Mouse (Mus musculus): ENCODE data around the gene Csnk1d.

Gene Csnk1d

DNA sequence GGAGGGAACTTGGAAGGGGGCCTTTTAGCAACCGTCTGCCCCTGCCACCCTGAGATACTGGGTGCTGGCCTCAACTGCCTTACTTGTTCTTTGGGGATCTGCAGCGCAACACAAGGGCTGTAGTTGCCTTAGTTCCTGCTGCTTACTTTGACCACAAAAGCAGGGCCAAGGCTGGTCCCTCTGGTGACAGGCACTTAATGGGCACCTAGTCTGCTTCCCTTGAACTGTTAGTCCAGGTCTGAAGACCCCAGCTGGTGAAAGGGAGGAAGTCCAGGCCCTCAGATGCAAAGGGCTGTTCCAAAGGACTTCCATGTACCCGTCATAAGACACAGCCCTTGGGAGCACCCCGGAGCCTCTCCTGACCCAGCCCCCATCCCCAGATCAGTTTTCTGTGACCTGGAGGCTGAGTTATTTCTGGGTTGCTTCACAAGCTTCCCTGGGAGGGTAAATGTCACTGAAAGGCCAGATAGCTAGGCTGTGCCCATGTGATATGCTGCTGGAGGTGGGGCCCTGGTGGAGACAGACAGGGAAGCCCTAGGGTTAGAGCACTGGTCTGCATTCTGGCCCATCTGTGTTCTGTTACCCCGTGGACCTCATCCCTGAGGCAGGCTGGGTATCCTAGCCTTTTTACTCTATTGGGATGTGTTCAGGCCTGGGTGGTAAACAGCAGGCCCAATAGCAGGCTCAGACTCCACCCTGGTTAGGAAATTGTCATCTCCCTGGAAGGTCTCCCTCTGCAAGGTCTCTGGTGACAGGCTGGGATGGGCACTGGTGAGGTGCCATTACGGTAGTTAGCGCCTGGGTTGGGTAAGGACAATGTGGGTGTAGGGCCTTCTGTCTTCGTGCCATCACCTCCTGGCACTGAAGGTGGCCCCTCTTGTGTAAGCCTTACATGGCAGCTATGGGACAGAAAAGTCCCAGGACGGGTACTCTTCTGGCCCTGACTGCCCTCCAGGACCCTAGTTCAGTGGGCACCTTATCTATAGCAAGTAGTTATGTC lies 39.1 kb downstream of the Csnk1d start:
- no peak for DNase-seq

DNA sequence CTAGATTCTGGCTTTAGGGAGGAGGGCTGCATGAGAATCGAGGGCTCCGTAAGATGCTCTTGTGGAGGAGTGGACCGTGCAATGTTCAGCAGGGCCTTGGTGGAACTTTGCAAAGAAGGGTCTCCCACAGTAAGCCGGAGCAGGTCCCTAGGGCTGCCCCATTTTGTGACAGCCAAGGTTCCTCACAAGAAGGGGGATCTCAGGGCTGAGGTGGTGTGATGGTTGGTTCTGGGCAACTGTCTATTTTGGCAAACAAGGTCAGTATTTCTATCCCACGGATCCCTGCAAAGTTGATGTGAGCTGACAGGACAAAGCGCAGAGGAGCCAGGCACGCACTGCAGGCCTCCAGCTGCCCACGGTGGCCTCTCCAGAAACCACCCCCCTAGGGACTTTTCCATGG lies 39.9 kb downstream of the Csnk1d start:
- peak; percentile 50 to 55 for DNase-seq

DNA sequence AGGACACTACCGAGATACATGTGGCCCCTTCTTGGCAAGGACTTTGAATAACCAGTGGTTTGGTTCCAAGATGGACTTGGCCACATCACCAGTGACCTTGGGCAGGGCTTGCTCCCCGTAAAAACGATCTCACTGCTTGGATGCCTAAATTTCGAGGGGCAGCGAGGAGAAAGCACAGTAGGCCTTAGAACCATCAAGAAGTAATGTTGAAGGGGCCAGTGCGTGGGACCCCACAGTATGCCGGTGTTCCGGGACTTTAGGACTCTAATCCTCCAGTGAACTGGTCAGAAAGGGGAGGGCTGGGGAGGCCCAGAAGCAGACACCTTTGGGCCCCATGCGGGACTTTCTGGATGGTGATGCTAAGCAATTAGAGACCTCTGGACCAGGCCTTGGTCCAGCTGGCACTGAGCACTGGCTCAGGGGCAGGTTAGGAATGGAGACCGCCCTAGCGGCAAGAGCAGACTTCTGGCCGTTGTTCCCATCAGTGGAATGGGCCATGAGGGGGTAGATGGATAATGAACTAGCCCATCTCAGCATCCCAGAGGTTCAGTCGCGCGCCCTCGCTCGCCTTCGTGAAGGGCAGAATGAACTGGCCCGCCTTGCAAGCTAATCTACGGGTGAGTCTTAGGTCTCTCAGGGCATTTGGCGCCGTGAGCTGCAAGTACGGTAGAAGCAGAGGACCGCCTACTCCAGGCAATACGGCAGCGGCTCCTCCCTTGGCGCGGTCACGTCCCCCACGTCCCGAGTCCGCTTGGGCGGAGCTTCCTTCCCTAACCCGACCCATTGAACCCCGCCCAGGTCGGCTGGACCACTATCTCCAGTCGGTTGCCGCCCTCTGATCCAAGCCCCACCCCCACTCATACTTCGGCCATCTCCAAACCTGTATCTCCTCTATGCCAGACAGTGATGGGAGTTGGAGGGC lies 40.6 kb downstream of the Csnk1d start:
- peak; percentile 91 for DNase-seq

DNA sequence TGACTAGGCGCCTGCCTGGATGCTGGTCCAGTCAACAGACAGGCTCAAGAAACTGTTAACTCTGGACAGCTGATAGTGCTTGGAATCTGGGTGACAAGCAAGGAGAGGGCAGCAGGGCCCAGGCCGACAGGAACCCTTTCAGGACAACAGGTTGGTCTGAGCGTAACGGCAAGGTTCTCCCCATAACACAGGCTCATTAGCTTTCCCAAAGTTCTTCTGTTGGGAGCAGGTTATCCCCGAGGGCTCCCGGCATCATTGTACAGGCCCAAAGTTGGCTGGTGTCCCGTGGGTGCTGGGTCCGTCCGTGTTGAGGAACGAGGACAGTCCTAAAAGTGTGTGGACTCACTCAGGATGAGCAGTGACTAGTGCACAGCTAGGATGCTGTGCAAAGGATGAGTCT lies 41.3 kb downstream of the Csnk1d start:
- DNase-seq: peak in 1 of 2 experiments; percentile 37

DNA sequence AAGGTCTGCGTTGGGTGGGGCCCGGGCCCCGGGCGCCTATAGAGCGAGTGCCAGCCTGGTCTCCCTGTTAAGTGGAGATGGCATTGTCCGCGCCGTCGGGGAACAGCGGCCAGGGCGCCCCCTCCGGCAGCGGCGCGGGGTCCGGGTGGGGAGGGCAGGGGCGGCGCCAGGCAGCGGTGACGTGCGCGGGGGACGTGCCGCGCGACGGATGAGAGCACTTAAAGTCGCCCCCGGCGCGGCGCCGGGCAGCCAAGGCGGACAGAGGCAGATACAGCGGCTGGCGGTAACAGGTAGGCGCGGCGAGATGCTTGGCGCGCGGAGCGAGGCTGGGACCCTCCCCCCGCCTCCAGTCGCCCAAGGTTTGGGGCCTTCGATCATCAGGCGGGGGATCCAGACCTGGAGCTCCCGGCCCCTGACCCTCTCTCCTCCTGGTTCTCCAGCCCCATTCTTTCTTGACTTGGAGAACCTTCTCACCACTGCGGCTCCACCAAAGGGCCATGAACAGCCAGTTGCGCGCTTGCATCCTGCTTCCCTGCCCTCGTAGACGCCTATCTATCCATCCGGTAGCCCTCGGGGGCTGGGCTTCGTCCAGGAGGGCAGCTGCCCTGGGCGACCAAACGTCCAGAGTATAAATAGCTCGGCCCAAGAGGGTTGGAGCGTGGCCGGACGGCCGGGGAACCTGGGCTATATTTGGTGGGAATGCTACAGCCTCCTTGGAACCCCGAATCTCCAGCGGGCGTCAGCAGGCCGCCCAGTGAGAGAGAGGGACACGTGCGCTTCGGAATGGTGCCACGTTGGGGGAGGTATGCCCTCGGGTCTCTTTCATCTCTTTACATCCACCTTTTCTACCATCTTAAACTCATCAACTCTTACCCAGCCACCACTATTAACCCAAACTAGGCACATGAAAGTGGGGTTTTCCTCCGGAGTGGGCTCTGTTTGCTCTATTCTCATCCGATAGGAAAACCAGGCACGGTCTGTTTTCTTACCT lies 42.0 kb downstream of the Csnk1d start:
- DNase-seq: no peak

DNA sequence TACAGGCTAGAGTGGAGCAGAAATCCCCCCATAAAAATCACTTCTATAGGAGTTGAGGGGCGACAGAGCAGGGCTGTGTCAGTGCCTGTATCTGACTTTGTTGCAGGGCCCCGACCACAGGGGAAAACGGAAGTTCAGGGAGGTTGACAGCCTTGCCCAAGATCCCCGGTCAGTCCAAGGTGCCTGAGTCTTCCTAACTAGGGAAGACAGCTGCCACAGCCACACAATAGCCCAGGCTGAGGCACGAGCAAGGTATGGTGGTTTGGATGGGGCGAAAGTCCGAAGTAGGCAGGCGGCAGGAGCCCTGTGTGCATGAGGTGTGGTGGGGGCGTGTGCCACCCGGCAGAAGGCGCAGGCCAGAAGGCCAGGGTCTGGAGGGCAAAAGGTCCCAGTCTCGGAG lies 42.8 kb downstream of the Csnk1d start, which contains the start of gene Slc16a3:
TSS of gene Slc16a3 (plus strand) at position 153 of the 400 bp plus-strand sequence.
- DNase-seq: no peak

DNA sequence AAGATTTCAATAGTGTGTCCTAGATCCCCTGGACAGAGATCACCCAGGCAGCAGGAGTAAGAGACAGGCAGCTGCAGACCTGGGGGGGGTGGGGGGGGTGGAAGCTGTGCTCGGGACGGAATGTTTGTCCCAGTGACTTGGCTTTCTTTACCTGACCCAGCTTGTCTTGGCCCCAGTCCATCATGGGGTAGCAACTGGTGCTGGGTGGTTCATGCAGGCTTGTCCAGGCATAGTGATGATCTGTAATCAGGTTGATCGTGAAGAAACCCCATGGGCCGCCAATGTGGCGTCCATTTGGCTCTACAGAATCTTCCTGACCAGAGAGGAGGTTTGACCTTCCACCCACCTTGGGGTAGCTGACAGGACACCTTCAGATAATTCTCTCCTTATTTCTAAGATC lies 45.2 kb downstream of the Csnk1d start:
- DNase-seq: no peak

DNA sequence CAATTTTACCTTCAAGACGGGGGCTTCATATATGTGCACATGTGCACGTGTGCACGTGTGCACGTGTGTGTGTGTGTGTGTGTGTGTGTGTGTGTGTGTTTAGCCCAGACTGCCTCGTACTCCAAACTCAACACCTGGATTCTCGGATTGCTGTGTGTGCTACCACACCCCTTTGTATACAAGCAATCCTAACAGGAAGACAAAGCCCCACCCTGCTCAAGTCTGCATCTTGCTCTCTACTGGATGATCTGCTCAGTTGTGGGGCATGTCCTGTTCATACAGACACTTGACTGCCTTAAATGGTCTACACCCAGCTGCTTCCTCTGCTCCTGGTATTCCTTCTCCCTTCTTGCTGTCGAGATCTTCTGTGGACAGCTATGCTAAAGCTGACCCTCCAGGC lies 45.9 kb downstream of the Csnk1d start:
- no peak for DNase-seq

DNA sequence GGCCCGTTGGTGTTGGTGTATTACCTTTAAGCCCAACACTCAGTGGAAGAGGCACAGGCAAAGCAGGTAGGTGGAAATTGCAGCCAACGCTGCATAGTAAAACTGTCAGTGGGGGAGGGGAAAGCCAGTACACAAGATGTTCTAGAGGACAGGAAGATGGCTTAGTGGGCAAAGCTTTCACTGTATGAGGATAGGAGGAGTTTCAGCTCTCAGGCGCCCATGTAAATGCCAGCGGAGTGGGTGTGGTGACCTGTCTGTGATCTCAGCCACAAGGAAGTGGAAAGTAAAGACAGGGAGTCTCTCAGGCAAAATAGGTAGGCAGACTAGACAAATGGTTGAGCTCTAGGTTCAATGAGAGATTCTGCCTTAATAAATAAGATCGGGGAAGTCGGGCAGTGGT lies 50.2 kb downstream of the Csnk1d start:
- no peak for DNase-seq

DNA sequence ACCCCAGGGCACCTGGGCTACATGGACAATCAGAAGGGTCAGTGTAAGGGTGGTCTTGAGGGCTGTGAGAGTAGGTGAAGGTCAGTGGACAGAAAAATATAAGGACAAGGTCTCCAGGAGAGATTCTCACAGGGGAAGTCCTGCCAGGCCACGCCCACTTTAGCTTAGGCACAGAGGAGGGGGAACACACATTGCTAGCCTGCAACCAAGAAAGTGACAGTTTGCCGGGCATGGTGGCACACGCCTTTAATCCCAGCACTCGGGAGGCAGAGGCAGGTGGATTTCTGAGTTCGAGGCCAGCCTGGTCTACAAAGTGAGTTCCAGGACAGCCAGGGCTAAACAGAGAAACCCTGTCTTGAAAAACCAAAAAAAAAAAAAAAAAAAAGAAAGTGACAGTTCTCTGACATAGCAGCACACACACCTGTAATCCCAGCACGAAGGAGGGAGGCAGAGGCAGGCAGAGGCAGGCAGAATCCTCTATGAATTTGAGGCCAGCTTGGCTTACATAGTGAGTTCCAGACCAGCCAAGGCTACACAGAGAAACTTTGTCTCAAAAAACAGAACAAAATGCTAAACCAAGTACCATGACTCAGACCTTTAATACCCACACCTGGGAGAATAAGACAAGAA lies 51.3 kb downstream of the Csnk1d start:
- no peak for DNase-seq

DNA sequence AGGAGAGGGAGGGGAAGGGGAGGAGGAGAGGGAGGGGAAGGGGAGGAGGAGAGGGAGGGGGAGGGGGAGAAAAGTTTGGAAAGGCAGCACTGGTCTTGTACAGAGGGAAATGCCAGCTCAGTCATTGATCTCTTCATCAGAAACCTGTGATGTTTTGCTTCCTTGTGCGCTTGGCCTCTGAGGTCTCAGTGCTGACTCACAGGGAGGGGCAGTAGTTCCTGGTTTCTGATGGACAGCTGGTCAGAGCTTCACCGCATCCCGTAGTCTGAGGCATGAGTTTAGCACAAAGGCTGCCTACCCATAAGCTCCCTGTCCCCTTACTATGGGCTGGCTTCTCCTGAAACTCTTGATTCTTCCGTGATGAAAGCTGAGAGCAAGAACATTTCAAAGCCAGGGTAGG lies 52.3 kb downstream of the Csnk1d start:
- no peak for DNase-seq

DNA sequence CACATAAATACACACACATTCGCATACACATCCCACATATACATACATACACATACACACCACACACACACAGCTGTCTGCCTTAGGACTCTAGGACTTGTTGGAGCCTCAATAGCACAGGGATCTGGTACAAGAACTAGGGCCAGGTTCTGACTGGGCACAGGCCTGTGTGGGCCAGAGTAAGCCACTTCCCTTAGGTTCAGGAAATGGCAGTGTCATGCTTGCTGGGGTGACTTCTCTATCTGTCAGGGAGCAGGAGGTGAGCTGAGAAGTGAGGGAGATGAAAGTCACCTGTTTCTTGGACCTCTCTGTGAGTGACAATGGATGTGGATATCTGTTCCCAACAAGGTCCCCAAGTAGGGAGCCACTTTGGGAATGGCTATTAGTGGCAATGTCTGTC lies 53.2 kb downstream of the Csnk1d start:
- DNase-seq: no peak

DNA sequence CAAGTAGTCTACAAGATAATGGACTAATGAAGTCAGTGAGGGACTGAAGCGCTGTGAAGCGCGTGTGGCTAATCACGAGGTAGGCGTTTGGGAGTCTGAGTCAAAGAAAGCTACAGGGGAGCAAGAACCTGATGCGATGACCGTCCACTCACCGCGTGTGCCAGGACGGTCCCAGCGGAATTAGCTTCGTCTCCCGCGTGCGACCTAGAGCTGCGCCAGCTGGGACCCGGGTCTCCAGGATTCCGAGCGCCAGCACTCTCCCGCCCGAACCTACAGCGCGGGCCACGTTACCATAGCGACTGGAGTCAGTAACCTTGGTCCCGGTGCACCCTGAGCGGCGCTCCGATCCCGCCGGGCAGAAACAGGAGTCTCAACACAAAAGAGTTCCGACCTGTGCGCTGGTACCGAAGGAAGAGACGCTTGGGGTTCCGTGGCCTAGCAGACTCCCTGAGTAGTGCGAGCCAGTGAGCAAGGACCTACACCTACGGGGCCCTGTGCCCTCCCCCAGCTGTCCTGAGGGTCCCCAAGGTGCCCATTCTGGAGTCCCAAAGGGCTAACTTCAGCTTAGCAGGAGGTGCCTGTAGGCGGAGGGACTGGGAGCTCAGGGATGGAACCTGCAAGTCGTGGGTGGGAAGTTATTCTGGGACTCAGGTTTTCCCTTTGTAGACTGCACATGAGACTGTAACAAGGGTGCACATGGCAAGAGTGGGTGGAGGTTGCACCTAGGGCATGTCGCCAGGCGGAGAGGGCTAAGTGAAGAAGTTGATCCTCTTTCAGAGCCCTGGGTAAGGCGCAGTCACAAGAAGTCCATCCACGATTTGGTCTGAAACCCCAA lies 58.3 kb downstream of the Csnk1d start, which contains the start of gene Ccdc57:
TSS of gene Ccdc57 (minus strand) at position 309 of the 835 bp plus-strand sequence.
- peak; percentile 92 to 95 for DNase-seq

DNA sequence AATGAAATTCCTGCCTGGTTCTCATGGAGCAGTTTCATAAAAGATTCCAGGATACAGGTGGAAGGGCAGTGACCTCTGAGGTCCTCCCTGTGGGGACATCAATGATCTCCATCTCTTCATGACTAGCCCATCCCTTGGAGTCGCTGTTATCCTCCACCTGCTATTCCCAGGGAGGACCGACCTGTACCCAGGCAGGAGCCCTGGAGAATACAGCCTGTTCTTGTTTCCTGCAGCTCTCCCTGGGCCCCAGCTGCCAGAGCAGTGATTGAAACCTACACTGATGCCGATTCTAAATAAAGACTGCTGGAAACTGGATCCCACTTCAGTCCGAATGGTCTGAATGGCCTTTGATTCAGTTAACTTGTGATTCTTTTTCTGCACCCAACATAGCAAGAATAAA lies 59.7 kb downstream of the Csnk1d start:
- no peak for DNase-seq

DNA sequence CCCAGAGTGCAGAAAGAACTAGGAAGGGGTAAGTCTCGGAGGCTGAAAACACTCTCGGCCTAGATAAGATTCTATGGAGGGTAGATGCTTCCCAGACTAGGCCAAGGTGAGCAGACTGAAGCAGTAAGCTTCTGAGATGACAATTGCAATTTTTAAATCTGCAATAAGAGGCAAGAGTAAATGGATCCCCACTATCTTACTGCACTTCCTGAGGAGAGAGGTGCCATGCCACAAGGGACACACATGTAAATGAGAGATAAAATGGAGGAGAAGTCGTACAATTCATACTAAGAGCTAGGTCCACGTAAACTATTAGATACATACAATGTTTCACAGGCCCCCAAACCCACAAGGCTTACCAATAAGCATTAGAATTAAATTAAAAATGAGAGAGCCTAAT lies 62.7 kb downstream of the Csnk1d start:
- DNase-seq: no peak

DNA sequence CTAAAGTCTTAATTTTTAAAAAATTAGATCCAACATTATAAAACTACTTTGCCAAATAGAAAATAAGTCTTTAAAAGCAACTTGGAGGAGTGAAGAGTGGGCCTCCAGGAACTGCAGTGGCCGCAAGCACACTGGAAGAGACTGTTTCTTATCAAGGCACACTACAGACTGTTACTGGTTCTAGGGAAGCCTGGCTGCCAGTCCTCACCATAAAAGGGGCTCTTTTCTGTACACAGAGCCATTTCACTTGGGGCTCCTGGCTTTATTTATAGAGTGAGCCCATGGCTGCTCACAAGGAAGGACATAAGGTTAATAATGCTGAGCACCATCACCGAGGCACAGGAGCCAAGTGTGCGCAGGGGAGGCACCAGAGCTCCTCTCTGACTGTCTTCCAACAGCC lies 68.6 kb downstream of the Csnk1d start:
- no peak for DNase-seq

DNA sequence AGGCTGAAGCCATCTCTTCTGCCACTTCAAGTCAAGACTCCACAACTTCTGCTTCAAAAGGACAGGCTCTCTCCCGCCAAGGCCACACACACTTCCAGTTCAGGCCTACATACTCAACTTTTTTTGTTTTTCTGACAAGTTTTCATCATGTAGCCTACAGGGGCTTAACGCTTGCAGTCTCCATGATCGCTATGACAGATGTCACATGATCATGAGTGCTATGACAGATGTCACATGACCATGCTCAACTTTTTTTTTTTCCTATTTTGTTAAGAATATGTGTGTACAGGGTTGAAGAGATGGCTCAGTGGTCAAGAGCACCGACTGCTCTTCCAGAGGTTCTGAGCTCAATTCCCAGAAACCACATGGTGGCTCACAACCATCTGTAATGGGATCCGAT lies 73.4 kb downstream of the Csnk1d start:
- DNase-seq: no peak

DNA sequence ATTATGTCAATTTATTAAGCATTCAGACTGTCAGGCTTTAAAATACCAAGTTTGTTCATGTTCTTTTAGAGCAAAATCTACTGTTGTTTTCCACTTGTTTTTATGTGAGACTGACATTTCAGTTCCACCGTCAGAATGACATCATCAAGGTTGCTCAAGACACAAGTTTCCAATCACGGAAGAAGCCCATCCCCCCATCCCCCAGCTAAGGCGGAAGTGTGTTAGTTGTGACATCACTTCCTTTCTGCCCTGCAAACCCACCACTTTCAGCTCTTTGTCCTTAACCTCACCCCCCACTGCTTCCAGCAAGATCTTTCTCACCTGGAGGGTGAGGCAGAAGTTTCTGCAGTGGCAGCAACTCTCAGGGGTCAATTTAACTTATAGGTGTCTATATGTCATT lies 74.7 kb downstream of the Csnk1d start:
- no peak for DNase-seq

DNA sequence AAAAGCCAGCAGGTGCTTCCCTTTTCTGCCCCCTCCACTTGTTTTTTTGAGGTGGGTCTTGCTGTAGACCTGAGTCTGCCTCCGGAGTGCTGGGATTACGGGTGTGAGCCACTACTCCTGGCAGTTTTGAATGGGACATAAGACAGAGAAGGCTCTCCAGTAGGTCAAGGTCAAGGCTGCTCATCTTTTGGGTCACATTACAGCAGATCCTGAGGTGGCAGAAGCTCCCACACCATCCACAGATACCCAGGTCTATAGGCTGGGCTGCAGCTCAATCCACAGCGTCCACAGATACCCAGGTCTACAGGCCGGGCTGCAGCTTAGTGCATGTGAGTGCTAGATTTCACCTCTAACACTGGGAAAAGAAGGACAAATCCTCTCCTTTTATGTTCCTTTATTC lies 77.3 kb downstream of the Csnk1d start:
- DNase-seq: no peak

Data from cerebellum, postnatal 14 days (tissue).